Mouse (Mus musculus) limb, embryonic 11.5 days (tissue): ENCODE data around the gene Pbx2. TPM values are rescaled to one million over a fixed set of nuclear protein-coding genes. Genes with fewer than 3 reads are reported as not detected.

Source experiments
- ATAC-seq: fragments of 200-750 bp; cut with Nextera tagmentation; 2 replicates; pipeline ENCODE4 v1.8.0; 2017; ENCODE audit warnings: low read depth; ENCODE audit not compliant: insufficient number of reproducible peaks, low FRiP score, low TSS enrichment
- DNase-seq: peaks from one replicate; pipeline ENCODE4 v3.0.0-alpha.2; 2015; ENCODE audit warnings: low spot score
- H3K27ac ChIP-seq: fragments of 300-500 bp; sonication (generic); replicated peaks from 2 replicates; pipeline ENCODE4 v1.5.1; 2014; ENCODE audit warnings: low read depth, mild to moderate bottlenecking, low read length
- H3K27me3 ChIP-seq: fragments of 300-500 bp; sonication (generic); 2 replicates; pipeline ENCODE4 v1.6.1; 2014; ENCODE audit warnings: mild to moderate bottlenecking, low read length, mixed read lengths; ENCODE audit not compliant: control insufficient read depth, insufficient read depth
- H3K36me3 ChIP-seq: fragments of 300-500 bp; sonication (generic); 2 replicates; pipeline ENCODE4 v1.6.1; 2014; ENCODE audit warnings: mild to moderate bottlenecking, low read length, moderate library complexity, mixed read lengths; ENCODE audit not compliant: control insufficient read depth, insufficient read depth
- H3K4me1 ChIP-seq: fragments of 300-500 bp; sonication (generic); 2 replicates; pipeline ENCODE4 v1.6.1; 2014; ENCODE audit warnings: low read length, mixed read lengths; ENCODE audit not compliant: control insufficient read depth, insufficient read depth
- H3K4me2 ChIP-seq: fragments of 300-500 bp; sonication (generic); 2 replicates; pipeline ENCODE4 v1.6.1; 2014; ENCODE audit warnings: low read depth, mild to moderate bottlenecking, moderate library complexity; ENCODE audit not compliant: severe bottlenecking
- H3K4me3 ChIP-seq: fragments of 300-500 bp; sonication (generic); 2 replicates; pipeline ENCODE4 v1.5.1; 2014; ENCODE audit warnings: low read depth, low read length
- H3K9ac ChIP-seq: fragments of 300-500 bp; sonication (generic); 2 replicates; pipeline ENCODE4 v1.6.1; 2014; ENCODE audit warnings: mild to moderate bottlenecking, low read length
- H3K9me3 ChIP-seq: fragments of 300-500 bp; sonication (generic); 2 replicates; pipeline ENCODE4 v1.6.1; 2016; ENCODE audit warnings: low read length; ENCODE audit not compliant: control insufficient read depth
- WGBS: fragments of 180-500 bp; shearing (Covaris S2); extraction: QIAGEN DNeasy Blood & Tissue Kit; methylation state at CpG from one replicate; pipeline ENCODE4 v1.1.7; 2014; 5-methylcytosine and 5-hydroxymethylcytosine counted together
- polyA plus RNA-seq: library from polyadenylated mRNA; unstranded; fragments of >200 nt; fragmentation: Nextera tagmentation; extraction: Ambion mirVana; gene quantifications from 2 replicates; pipeline ENCODE4 v1.2.1, GENCODE M21; 2014

Gene Pbx2
- polyA plus RNA-seq, 1 experiment from 2014 or later, result 22.0 TPM

GRCm38 (mm10) chr17:34567311-34567710 lies 23.8 kb upstream of the Pbx2 start:
- Histone ChIP-seq H3K9me3 (no peaks in the 10 kb centered on the region), H3K4me1 (peaks cover 14% of the 10 kb centered on the region; the same call in 1 of the 2 replicates), H3K9ac (no peak overlapping the region), H3K4me3 (no peak overlapping the region), H3K4me2 (no peak overlapping the region), H3K36me3 (no peaks in the 10 kb centered on the region; the same call in 1 of the 2 replicates), H3K27me3 (peaks cover 2% of the 10 kb centered on the region), H3K27ac (no peak overlapping the region)
- 66% methylated on average over 9 of the region's 9 CpGs for WGBS
- DNase-seq, result no peak
- ATAC-seq, result no peak

GRCm38 (mm10) chr17:34568421-34568820 lies 22.6 kb upstream of the Pbx2 start:
- peaks cover 2% of the 10 kb centered on the region for H3K27me3 ChIP-seq
- no peaks in the 10 kb centered on the region for H3K9me3 ChIP-seq
- H3K27ac ChIP-seq, result no peak overlapping the region
- H3K9ac ChIP-seq, result no peak overlapping the region
- peaks cover 14% of the 10 kb centered on the region; the same call in 1 of the 2 replicates for H3K4me1 ChIP-seq
- no peak for DNase-seq
- H3K36me3 ChIP-seq, result no peaks in the 10 kb centered on the region; the same call in 1 of the 2 replicates
- no peak overlapping the region for H3K4me3 ChIP-seq
- ATAC-seq, result no peak
- H3K4me2 ChIP-seq, result no peak overlapping the region
- WGBS, result 78% methylated on average over 12 of the region's 13 CpGs

GRCm38 (mm10) chr17:34569919-34570318 lies 21.1 kb upstream of the Pbx2 start:
- H3K27me3 ChIP-seq, result peaks cover 2% of the 10 kb centered on the region
- H3K4me2 ChIP-seq, result no peak overlapping the region
- H3K4me1 ChIP-seq, result 0 out of 2 replicates have a peak, but pooled peaks cover 2% of the 10 kb centered on the region
- H3K4me3 ChIP-seq, result no peak overlapping the region
- no peak for ATAC-seq
- H3K36me3 ChIP-seq, result no peaks in the 10 kb centered on the region; the same call in 1 of the 2 replicates
- 71% methylated on average over 4 of the region's 4 CpGs for WGBS
- H3K27ac ChIP-seq, result no peak overlapping the region
- no peaks in the 10 kb centered on the region for H3K9me3 ChIP-seq
- no peak for DNase-seq
- H3K9ac ChIP-seq, result no peak overlapping the region

- ATAC-seq (no peak), DNase-seq (no peak)
- H3K4me1 ChIP-seq, result 0 out of 2 replicates have a peak, but pooled peaks cover 2% of the 10 kb centered on the region
- no peaks in the 10 kb centered on the region; the same call in 1 of the 2 replicates for H3K36me3 ChIP-seq
- no peak overlapping the region for H3K9ac ChIP-seq
- no peak overlapping the region for H3K27ac ChIP-seq
- WGBS, result 15% methylated on average over 5 of the region's 5 CpGs
- no peaks in the 10 kb centered on the region for H3K9me3 ChIP-seq
- H3K4me3 ChIP-seq, result no peak overlapping the region
- H3K4me2 ChIP-seq, result no peak overlapping the region
- H3K27me3 ChIP-seq, result no peaks in the 10 kb centered on the region
These were observed 19.2 kb upstream of the Pbx2 start for GRCm38 (mm10) chr17:34571875-34572274.

GRCm38 (mm10) chr17:34572361-34572760 lies 18.7 kb upstream of the Pbx2 start:
- H3K9me3 ChIP-seq, result no peaks in the 10 kb centered on the region
- no peak overlapping the region for H3K9ac ChIP-seq
- H3K4me1 ChIP-seq, result 0 out of 2 replicates have a peak, but pooled peaks cover 2% of the 10 kb centered on the region
- H3K4me2 ChIP-seq, result no peak overlapping the region
- no peak for DNase-seq
- WGBS, result 12% methylated on average over 15 of the region's 15 CpGs
- ATAC-seq, result no peak
- no peak overlapping the region for H3K27ac ChIP-seq
- H3K36me3 ChIP-seq, result no peaks in the 10 kb centered on the region; the same call in 1 of the 2 replicates
- H3K27me3 ChIP-seq, result no peaks in the 10 kb centered on the region
- H3K4me3 ChIP-seq, result no peak overlapping the region

GRCm38 (mm10) chr17:34576577-34576976 lies 14.5 kb upstream of the Pbx2 start:
- Histone ChIP-seq H3K9ac (no peak overlapping the region; the same call in 1 of the 2 replicates), H3K27me3 (no peaks in the 10 kb centered on the region), H3K27ac (no peak overlapping the region), H3K36me3 (no peaks in the 10 kb centered on the region), H3K4me3 (no peak overlapping the region), H3K4me2 (no peak overlapping the region), H3K4me1 (0 out of 2 replicates have a peak, but pooled peaks cover 2% of the 10 kb centered on the region), H3K9me3 (no peaks in the 10 kb centered on the region)
- DNase-seq, result no peak
- ATAC-seq, result no peak
- WGBS, result 68% methylated on average over 5 of the region's 5 CpGs

- no peak for ATAC-seq
- H3K4me3 ChIP-seq, result no peak overlapping the region
- H3K27me3 ChIP-seq, result no peaks in the 10 kb centered on the region
- 0 out of 2 replicates have a peak, but pooled peaks cover 2% of the 10 kb centered on the region for H3K4me1 ChIP-seq
- no peak overlapping the region for H3K27ac ChIP-seq
- H3K4me2 ChIP-seq, result no peak overlapping the region
- H3K9ac ChIP-seq, result no peak overlapping the region
- 93% methylated on average over 3 of the region's 3 CpGs for WGBS
- no peaks in the 10 kb centered on the region for H3K9me3 ChIP-seq
- no peak for DNase-seq
- no peaks in the 10 kb centered on the region for H3K36me3 ChIP-seq
These were observed 13.0 kb upstream of the Pbx2 start for GRCm38 (mm10) chr17:34578070-34578469.

- no peak overlapping the region for H3K9ac ChIP-seq
- H3K4me2 ChIP-seq, result no peak overlapping the region
- H3K27me3 ChIP-seq, result no peaks in the 10 kb centered on the region
- H3K9me3 ChIP-seq, result no peaks in the 10 kb centered on the region
- WGBS, result 81% methylated on average over 12 of the region's 12 CpGs
- H3K27ac ChIP-seq, result no peak overlapping the region
- 0 out of 2 replicates have a peak, but pooled peaks cover 3% of the 10 kb centered on the region for H3K4me1 ChIP-seq
- no peak for ATAC-seq
- DNase-seq, result no peak
- H3K4me3 ChIP-seq, result no peak overlapping the region
- H3K36me3 ChIP-seq, result no peaks in the 10 kb centered on the region
These were observed 8.5 kb upstream of the Pbx2 start for GRCm38 (mm10) chr17:34582528-34582927.

GRCm38 (mm10) chr17:34583397-34583796 lies 7.7 kb upstream of the Pbx2 start:
- no peak overlapping the region for H3K4me2 ChIP-seq
- H3K4me3 ChIP-seq, result no peak overlapping the region
- 0 out of 2 replicates have a peak, but pooled peaks cover 7% of the 10 kb centered on the region for H3K4me1 ChIP-seq
- no peak for DNase-seq
- 71% methylated on average over 7 of the region's 7 CpGs for WGBS
- no peak for ATAC-seq
- no peaks in the 10 kb centered on the region for H3K27me3 ChIP-seq
- H3K36me3 ChIP-seq, result no peaks in the 10 kb centered on the region
- H3K9me3 ChIP-seq, result no peaks in the 10 kb centered on the region
- no peak overlapping the region for H3K9ac ChIP-seq
- H3K27ac ChIP-seq, result no peak overlapping the region
